Mouse (Mus musculus) mouse trophoblast stem cell (cell line): ENCODE measurements around the gene Col1a1.

ENCODE experiments used
- in situ Hi-C, 2 experiments: fragments of 300-500 bp; cut with MseI, MboI; formaldehyde crosslinking; loops; 2 replicates in 1 of 2; 3 replicates in 1 of 2; pipeline ENCODE4 v1.15.1; 2025

Col1a1 gene

GRCm38 (mm10) chr11:94994208-94994814 lies 58.3 kb downstream of the Col1a1 start:
- in situ Hi-C loops: no loop called here

GRCm38 (mm10) chr11:94994947-94995772 lies 59.1 kb downstream of the Col1a1 start:
- in situ Hi-C loops: no loop called here

GRCm38 (mm10) chr11:94996101-94996500 lies 60.1 kb downstream of the Col1a1 start:
- in situ Hi-C loops: no loop called here

- in situ Hi-C loops: no loop called here
Measured at GRCm38 (mm10) chr11:94996984-94997383, 61.0 kb downstream of the Col1a1 start.

- in situ Hi-C loops: no loop called here
Measured at GRCm38 (mm10) chr11:94997596-94997995, 61.6 kb downstream of the Col1a1 start.

- in situ Hi-C loops: no loop called here
Measured at GRCm38 (mm10) chr11:94998041-94998531, 62.1 kb downstream of the Col1a1 start.

- in situ Hi-C loops: no loop called here
Measured at GRCm38 (mm10) chr11:95000128-95000527, 64.1 kb downstream of the Col1a1 start.

GRCm38 (mm10) chr11:95000548-95000947 lies 64.5 kb downstream of the Col1a1 start:
- in situ Hi-C loops: no loop called here

- in situ Hi-C loops: no loop called here
Measured at GRCm38 (mm10) chr11:95001058-95001457, 65.0 kb downstream of the Col1a1 start.

GRCm38 (mm10) chr11:95001584-95002347 lies 65.7 kb downstream of the Col1a1 start:
- in situ Hi-C loops: no loop called here
